Mouse (Mus musculus) ES-E14 (cell line): Measurements from ENCODE around the gene Coasy. TPM values are rescaled to one million over a fixed set of nuclear protein-coding genes. Genes with fewer than 3 reads are reported as not detected.

ENCODE experiments used
- DNase-seq: peaks from one replicate; pipeline ENCODE4 v3.0.0-alpha.2; 2013; ENCODE audit warnings: low read depth, low spot score
- H3K27ac ChIP-seq: 2 replicates; pipeline ENCODE4 v1.5.1; 2012; ENCODE audit warnings: low read depth, mild to moderate bottlenecking, low read length, moderate library complexity, mixed read lengths; ENCODE audit not compliant: poor library complexity, insufficient read depth, severe bottlenecking
- H3K36me3 ChIP-seq: 2 replicates; pipeline ENCODE4 v1.6.1; 2012; ENCODE audit warnings: mild to moderate bottlenecking, low read length, moderate library complexity, mixed read lengths; ENCODE audit not compliant: control insufficient read depth, poor library complexity, insufficient read depth, severe bottlenecking
- H3K4me1 ChIP-seq, 2 experiments: fragments of 150-350 bp in 1 of 2; sonication (generic) in 1 of 2; 2 replicates each; pipeline ENCODE4 v1.6.1; 2012; ENCODE audit warnings: low read length in 2 of 2, mild to moderate bottlenecking in 1 of 2, mixed read lengths in 1 of 2; ENCODE audit not compliant: control insufficient read depth in 2 of 2, insufficient read depth in 2 of 2, poor library complexity in 1 of 2
- H3K4me3 ChIP-seq, 2 experiments: fragments of 150-350 bp in 1 of 2; sonication (generic) in 1 of 2; 2 replicates each; pipeline ENCODE4 v1.5.1; 2012; ENCODE audit warnings: low read length in 2 of 2, low read depth in 1 of 2, mild to moderate bottlenecking in 1 of 2, mixed read lengths in 1 of 2; ENCODE audit not compliant: insufficient read depth in 1 of 2, poor library complexity in 1 of 2, severe bottlenecking in 1 of 2
- H3K9ac ChIP-seq: 2 replicates; pipeline ENCODE4 v1.6.1; 2012; ENCODE audit warnings: low read depth, mild to moderate bottlenecking, low read length, mixed read lengths; ENCODE audit not compliant: poor library complexity, insufficient read depth, severe bottlenecking
- H3K9me3 ChIP-seq: fragments of 150-350 bp; sonication (generic); 2 replicates; pipeline ENCODE4 v1.6.1; 2012; ENCODE audit warnings: low read depth, mild to moderate bottlenecking, low read length; ENCODE audit not compliant: control insufficient read depth, insufficient read depth
- CHD2 ChIP-seq: IDR thresholded peaks from 2 replicates; pipeline ENCODE4 v1.6.1; 2014; ENCODE audit warnings: mild to moderate bottlenecking, low read depth, low read length, inconsistent platforms
- HCFC1 ChIP-seq: IDR thresholded peaks from 2 replicates; pipeline ENCODE4 v1.6.1; 2012; ENCODE audit warnings: low read length, inconsistent platforms, borderline replicate concordance; ENCODE audit not compliant: insufficient read depth
- MAFK ChIP-seq: IDR thresholded peaks from 2 replicates; pipeline ENCODE4 v1.6.1; 2014; ENCODE audit warnings: mild to moderate bottlenecking, low read depth, low read length, inconsistent platforms; ENCODE audit not compliant: insufficient read depth
- ZC3H11A ChIP-seq: IDR thresholded peaks from 2 replicates; pipeline ENCODE4 v1.6.1; 2012; ENCODE audit warnings: low read depth, mild to moderate bottlenecking, inconsistent platforms, low read length, borderline replicate concordance
- ZNF384 ChIP-seq: IDR thresholded peaks from 2 replicates; pipeline ENCODE4 v1.6.1; 2012; ENCODE audit warnings: low read depth, low read length, inconsistent platforms
- in situ Hi-C, 2 experiments: fragments of 600-800 bp; cut with MboI; formaldehyde crosslinking; loops; one replicate each; pipeline ENCODE4 v1.15.1; 2025; ENCODE audit warnings: low sequenced_read_pairs in 2 of 2, inconsistent platforms in 1 of 2; ENCODE audit not compliant: unreplicated experiment in 2 of 2
- total RNA-seq: library from RNA; depleted of rRNA; stranded (reverse); fragments of 300-350 nt; gene quantifications from 2 replicates; pipeline ENCODE4 v1.2.3, GENCODE M21; 2012

Coasy gene
- total RNA-seq, 1 experiment: 21.9 TPM

DNA sequence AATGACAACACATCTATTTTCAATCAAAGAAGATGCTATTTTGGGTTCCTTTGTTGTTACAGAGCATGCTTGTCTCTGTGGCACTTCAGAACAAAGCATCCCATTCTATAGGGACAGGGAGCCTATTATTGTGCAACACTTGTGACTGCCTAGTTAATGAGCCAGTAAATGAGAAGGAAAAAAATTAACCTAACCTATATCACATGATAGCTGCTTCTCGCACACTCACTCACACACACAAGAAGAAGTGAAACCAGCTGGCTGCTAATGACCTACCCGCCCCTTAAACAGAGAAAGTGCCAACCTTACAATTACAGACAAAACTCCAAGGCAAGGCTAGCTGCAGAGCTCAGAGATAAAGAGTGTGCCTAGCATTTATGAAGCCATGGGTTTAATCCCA is 33.2 kb downstream of the Coasy start:
- in situ Hi-C loops: no loop called here
- H3K9ac ChIP-seq: no peak overlapping the region
- no peaks in the 10 kb centered on the region for H3K9me3 ChIP-seq
- no peak for TF ChIP-seq CHD2
- no peak for TF ChIP-seq MAFK
- no peak for TF ChIP-seq ZC3H11A
- TF ChIP-seq HCFC1: no peak
- no peak for TF ChIP-seq ZNF384
- H3K36me3 ChIP-seq: no peaks in the 10 kb centered on the region
- H3K4me1 ChIP-seq: peaks cover 0 to 5% of the 10 kb centered on the region in 2 experiments; a peak in 3 of 4 replicates
- no peak overlapping the region for H3K4me3 ChIP-seq
- no peak overlapping the region for H3K27ac ChIP-seq
- DNase-seq: no peak

- DNase-seq: no peak
- H3K36me3 ChIP-seq: peaks cover 2% of the 10 kb centered on the region; the same call in 1 of the 2 replicates
- in situ Hi-C loops: no loop called here
- no peak overlapping the region for H3K27ac ChIP-seq
- H3K9me3 ChIP-seq: no peaks in the 10 kb centered on the region
- H3K4me3 ChIP-seq: no peak overlapping the region; a peak in 1 of 4 replicates
- TF ChIP-seq ZC3H11A (no peak), HCFC1 (no peak), MAFK (no peak), CHD2 (no peak), ZNF384 (no peak)
- H3K4me1 ChIP-seq: peaks cover 0 to 5% of the 10 kb centered on the region in 2 experiments; a peak in 3 of 4 replicates
- peak overlapping the region; percentile 33; the same call in 1 of the 2 replicates for H3K9ac ChIP-seq
Observed at GRCm38 (mm10) chr11:101118105-101118504, 35.7 kb downstream of the Coasy start.

DNA sequence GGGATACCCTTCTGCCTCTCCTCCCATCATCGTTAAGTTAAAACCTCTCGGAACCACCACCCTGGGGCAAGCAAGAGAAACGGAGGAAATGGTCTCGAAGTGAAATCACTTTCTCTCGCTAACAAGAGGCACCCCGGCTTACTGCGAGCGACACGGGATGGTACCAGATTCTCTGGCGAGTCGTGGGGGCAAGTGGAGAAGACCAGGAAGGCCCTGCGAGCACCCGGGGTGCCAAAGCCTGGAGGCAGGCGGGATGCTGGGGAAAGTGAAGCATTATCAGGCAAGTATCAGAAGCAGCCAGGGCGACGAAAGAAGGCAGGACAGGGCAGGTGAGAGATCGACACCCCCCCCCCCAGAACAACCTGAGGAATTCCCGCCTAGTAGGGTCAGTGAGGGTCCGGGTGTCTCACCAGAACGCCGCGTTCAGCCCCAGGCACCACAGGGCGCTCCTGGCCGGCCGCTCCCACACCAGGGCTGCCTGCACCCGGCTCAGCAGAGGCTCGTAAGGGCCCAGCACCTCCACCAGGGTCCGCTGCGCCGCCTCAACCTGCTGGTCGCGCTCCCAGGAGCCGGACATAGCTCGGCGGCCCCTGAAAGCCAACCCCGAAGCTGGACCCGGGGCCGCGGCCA is 36.9 kb downstream of the Coasy start:
- in situ Hi-C loops: no loop called here
- TF ChIP-seq MAFK: no peak
- no peak for TF ChIP-seq HCFC1
- no peak for TF ChIP-seq CHD2
- TF ChIP-seq ZNF384: no peak
- TF ChIP-seq ZC3H11A: no peak
- Histone ChIP-seq H3K9me3 (no peaks in the 10 kb centered on the region), H3K4me1 (peaks cover 0 to 5% of the 10 kb centered on the region in 2 experiments; a peak in 3 of 4 replicates), H3K27ac (peak overlapping the region; percentile 51; the same call in 1 of the 2 replicates), H3K36me3 (peaks cover 4% of the 10 kb centered on the region; the same call in 1 of the 2 replicates), H3K4me3 (peak overlapping the region; percentile 84 to 88), H3K9ac (peak overlapping the region; percentile 93)
- no peak for DNase-seq

GRCm38 (mm10) chr11:101119761-101120544 is 37.6 kb downstream of the Coasy start, which contains the start of the genes Retreg3 and Tubg1:
Gene Retreg3, minus strand, starts transcription at chr11:101119893.
Gene Tubg1, plus strand, starts transcription at chr11:101119938.
- no peak for TF ChIP-seq ZNF384
- TF ChIP-seq HCFC1: no peak; the same call in 1 of the 2 replicates
- TF ChIP-seq MAFK: no peak
- TF ChIP-seq CHD2: no peak; the same call in 1 of the 2 replicates
- TF ChIP-seq ZC3H11A: no peak
- H3K36me3 ChIP-seq: peaks cover 7% of the 10 kb centered on the region; the same call in 1 of the 2 replicates
- peak; percentile 98 for DNase-seq
- no peaks in the 10 kb centered on the region for H3K9me3 ChIP-seq
- in situ Hi-C loops: no loop called here
- peak within 1 kb of the TSS; percentile 93 for H3K9ac ChIP-seq
- peak within 1 kb of the TSS; percentile 51; the same call in 1 of the 2 replicates for H3K27ac ChIP-seq
- H3K4me3 ChIP-seq: peak within 1 kb of the TSS; percentile 84 to 88
- H3K4me1 ChIP-seq: peaks cover 0 to 5% of the 10 kb centered on the region in 2 experiments; a peak in 3 of 4 replicates
